Mouse (Mus musculus): ENCODE measurements at regions not wholly inside any gene's neighbourhood (a gene's known extent, or its start where the extent isn't known, plus 50 kb on each side); places are given as distances from the start of the nearest gene placed in this dataset.

- no peak for TF ChIP-seq CTCF (IDR thresholded peaks at IDR 0.05; ENCODE audit: control insufficient read depth, insufficient read depth, insufficient read length)
- TF ChIP-seq CEBPB (IDR thresholded peaks at IDR 0.05; ENCODE audit: low read depth) = no peak
- TF ChIP-seq USF1 (IDR thresholded peaks at IDR 0.05; ENCODE audit: low read depth) = no peak
- no peak for TF ChIP-seq MYOD1 (IDR thresholded peaks at IDR 0.05; ENCODE audit: control insufficient read depth, insufficient read length, low read depth)
- TF ChIP-seq MYOG (IDR thresholded peaks at IDR 0.05; ENCODE audit: control insufficient read depth, extremely low read depth, insufficient read length) = no peak
These were observed 135.9 kb upstream of the Tet2 start for GRCm38 (mm10) chr3:133680805-133681204.
